Mouse (Mus musculus) cerebellum, postnatal 14 days (tissue): ENCODE measurements at regions not wholly inside any gene's neighbourhood (a gene's known extent, or its start where the extent isn't known, plus 50 kb on each side); places are given as distances from the start of the nearest gene placed in this dataset.

Experiments
- DNase-seq, 2 experiments: peaks; one replicate each; pipeline ENCODE4 v3.0.0; 2021; ENCODE audit warnings: mixed read lengths in 2 of 2

- peak; percentile 1 to 3 for DNase-seq
Observed at GRCm38 (mm10) chr7:69326311-69326710, 577.3 kb upstream of the Arrdc4 start.

GRCm38 (mm10) chr7:69277056-69277705 is 528.1 kb upstream of the Arrdc4 start:
- no peak for DNase-seq

GRCm38 (mm10) chr7:69276376-69277055 is 527.5 kb upstream of the Arrdc4 start:
- no peak for DNase-seq

GRCm38 (mm10) chr7:69273670-69274069 is 524.6 kb upstream of the Arrdc4 start:
- no peak for DNase-seq

- no peak for DNase-seq
Observed at GRCm38 (mm10) chr7:69244519-69244918, 495.5 kb upstream of the Arrdc4 start.

- no peak for DNase-seq
Observed at GRCm38 (mm10) chr7:69233296-69233695, 484.3 kb upstream of the Arrdc4 start.

GRCm38 (mm10) chr7:69217871-69218270 is 468.8 kb upstream of the Arrdc4 start:
- peak; percentile 26 to 30 for DNase-seq
